In the genomic region with DNA sequence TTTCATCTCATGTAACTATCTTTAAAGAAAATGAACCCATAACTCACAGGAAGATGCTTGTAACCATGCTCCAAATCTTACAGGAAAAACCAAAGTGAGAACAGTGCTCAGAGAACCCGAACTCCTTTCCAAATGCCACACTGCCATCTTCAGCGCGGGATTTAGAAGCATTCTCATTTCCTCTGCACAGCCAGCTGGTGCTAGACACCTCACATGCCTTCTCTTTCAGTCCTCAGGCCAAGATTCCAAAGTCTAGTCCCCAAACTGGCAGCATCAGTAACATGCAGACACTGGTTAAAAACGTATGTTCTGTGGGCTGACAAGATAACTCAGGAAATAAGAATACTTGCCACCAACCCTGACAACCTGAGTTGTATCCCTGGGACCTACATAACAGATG, we compare ENCODE assay signal across 14 mouse cellular contexts. TPM values are rescaled to one million over a fixed set of nuclear protein-coding genes. Genes with fewer than 3 reads are reported as not detected.
DNase-seq lines count a peak whose midpoint lies in the region; ATAC-seq lines count a peak whose summit lies in the region.
"Had no signal": no experiment of that assay in that cellular context is flagged by ENCODE, and none has a peak within 500 bp of the region (broad histone marks: within the 10 kb centered on the region; RNA-seq: fewer than 3 reads in every experiment).

No protein-coding gene starts in this region.

- peak; percentile 88 for ATAC-seq in frontal cortex, adult (ENCODE audit: low TSS enrichment)
- no peak for ATAC-seq in monocyte, adult 5-6 weeks (replicated peaks; ENCODE audit: insufficient number of reproducible peaks, low FRiP score, low TSS enrichment, poor library complexity, severe bottlenecking)
- ATAC-seq: forebrain, embryonic 15.5 days; intestine, postnatal 0 days; midbrain, embryonic 16.5 days had no signal

- DNase-seq in frontal cortex, postnatal 14 days (ENCODE audit: low spot score in 2 of 2), result no peak
- peak; percentile 14 to 39 for DNase-seq in left cerebral cortex, adult 18-20 months (ENCODE audit: low spot score in 2 of 2)
- no peak for DNase-seq in left cerebral cortex, adult 8-10 months (ENCODE audit: low spot score in 2 of 2)
- DNase-seq in right cerebral cortex, adult 18-20 months, result peak; percentile 54
- no peak for DNase-seq in right cerebral cortex, postnatal 14 days
- DNase-seq: adrenal gland, postnatal 36 days; gastrocnemius, postnatal 25 days; heart, adult 18-20 months; thymus, postnatal 25 days had no signal

RNA-seq across cellular contexts. Expression of a gene that starts 6.2 kb away (rescaled TPM):
- 100 to 1,000 TPM; 116 to 128 TPM for total RNA-seq in left cerebral cortex, adult 18-20 months (2021)
- total RNA-seq in left cerebral cortex, adult 8-10 months (2022), result 100 to 1,000 TPM; 101 to 118 (median 107) TPM
- 1.7 to 2.5 TPM in 2 of 3 replicates, not detected in the other for total RNA-seq in monocyte, adult 5-6 weeks (2017)

Comparison
In these comparisons a context has a peak if more than half of its experiments do, and no peak if none do; other contexts are left out.
1. DNase-seq: peak in left cerebral cortex, adult 18-20 months (2 of 2) and right cerebral cortex, adult 18-20 months (single experiment); none in frontal cortex, postnatal 14 days (0 of 2), left cerebral cortex, adult 8-10 months (0 of 2) and right cerebral cortex, postnatal 14 days (single experiment).
2. RNA of a gene that starts 6.2 kb away (total RNA-seq): 116 to 128 TPM in left cerebral cortex, adult 18-20 months and 101 to 118 TPM in left cerebral cortex, adult 8-10 months; 1.7 to 2.5 TPM in monocyte, adult 5-6 weeks; every median in the first group is over 10 times any median in the second.